Mouse (Mus musculus) frontal cortex, adult (tissue): Measurements from ENCODE around the gene Sntb2.
A peak's percentile ranks its signal among the peaks of the same experiment; 100 is the strongest.
"Not testable (repeated sequence)": the region's sequence is repeated elsewhere in the genome, so short reads cannot be mapped to it uniquely, and the experiment has no call there.

Experiments
- ATAC-seq: cut with Nextera tagmentation; 2 replicates; pipeline ENCODE4 v1.9.2; 2017; ENCODE audit warnings: mild to moderate bottlenecking, moderate library complexity, mixed read lengths; ENCODE audit not compliant: low TSS enrichment

The Sntb2 gene

GRCm38 (mm10) chr8:107033609-107034008, 98.1 kb downstream of the Sntb2 start:
- ATAC-seq, result not testable (repeated sequence)

- ATAC-seq, result no peak
Measured at GRCm38 (mm10) chr8:107035641-107036040, 100.1 kb downstream of the Sntb2 start.

- no peak for ATAC-seq
Measured at GRCm38 (mm10) chr8:107036626-107037025, 101.1 kb downstream of the Sntb2 start.

- ATAC-seq, result no peak
Measured at GRCm38 (mm10) chr8:107040632-107041031, 105.1 kb downstream of the Sntb2 start.

- ATAC-seq, result no peak
Measured at GRCm38 (mm10) chr8:107045478-107045877, 109.9 kb downstream of the Sntb2 start.

- no peak for ATAC-seq
Measured at GRCm38 (mm10) chr8:107046976-107047375, 111.4 kb downstream of the Sntb2 start.

GRCm38 (mm10) chr8:107048061-107048941, 112.8 kb downstream of the Sntb2 start, which contains the start of gene Pdf:
Pdf (minus strand) TSS chr8:107048614.
- ATAC-seq, result peak; percentile 89

- no peak for ATAC-seq
Measured at GRCm38 (mm10) chr8:107049480-107049879, 113.9 kb downstream of the Sntb2 start.

- no peak for ATAC-seq
Measured at GRCm38 (mm10) chr8:107052046-107052445, 116.5 kb downstream of the Sntb2 start.

- ATAC-seq, result peak; percentile 98
Measured at GRCm38 (mm10) chr8:107056076-107056972, 120.8 kb downstream of the Sntb2 start, which contains the start of the genes Cog8 and Nip7. Cog8 (minus strand) TSS chr8:107056689. Nip7 (plus strand) TSS chr8:107056877.

GRCm38 (mm10) chr8:107056973-107057369, 121.4 kb downstream of the Sntb2 start:
- peak; percentile 27 for ATAC-seq

- no peak for ATAC-seq
Measured at GRCm38 (mm10) chr8:107062613-107063012, 127.1 kb downstream of the Sntb2 start.

- no peak for ATAC-seq
Measured at GRCm38 (mm10) chr8:107065511-107066496, 130.3 kb downstream of the Sntb2 start, which contains the start of gene Tmed6. Tmed6 (minus strand) TSS chr8:107065644.
